Mouse (Mus musculus): ENCODE data around the gene Nup85.

DNA sequence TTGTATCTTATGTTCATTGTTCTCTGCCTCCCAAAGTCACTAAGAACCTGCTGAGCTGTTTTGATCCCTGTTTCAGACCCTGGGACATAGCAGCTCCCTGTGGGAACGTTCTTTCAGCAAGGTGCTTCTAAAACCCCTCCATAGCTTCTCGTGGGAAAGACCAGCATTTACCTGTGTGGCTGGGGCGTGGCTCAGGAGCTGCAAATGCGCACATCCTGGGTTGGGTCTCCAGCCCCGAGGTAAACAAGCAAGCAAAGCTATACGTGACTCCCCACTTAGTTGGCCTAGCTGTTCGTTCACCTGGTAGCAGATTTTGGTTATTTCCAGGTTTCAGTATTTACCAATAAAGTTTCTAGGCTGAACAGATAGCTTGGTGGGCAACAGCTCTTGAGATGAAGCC is 68.0 kb downstream of the Nup85 start:
- TF ChIP-seq GATA1 (IDR thresholded peaks at IDR 0.05; ENCODE audit: borderline replicate concordance, low read length) (no peak), FLI1 (IDR thresholded peaks at IDR 0.05; ENCODE audit: low read length) (no peak)

All from megakaryocyte, embryonic 14.5 days (primary cell).